Mouse (Mus musculus): ENCODE measurements at regions not wholly inside any gene's neighbourhood (a gene's known extent, or its start where the extent isn't known, plus 50 kb on each side); places are given as distances from the start of the nearest gene placed in this dataset.
"Not testable (repeated sequence)": the region's sequence is repeated elsewhere in the genome, so short reads cannot be mapped to it uniquely, and the experiment has no call there.

DNA sequence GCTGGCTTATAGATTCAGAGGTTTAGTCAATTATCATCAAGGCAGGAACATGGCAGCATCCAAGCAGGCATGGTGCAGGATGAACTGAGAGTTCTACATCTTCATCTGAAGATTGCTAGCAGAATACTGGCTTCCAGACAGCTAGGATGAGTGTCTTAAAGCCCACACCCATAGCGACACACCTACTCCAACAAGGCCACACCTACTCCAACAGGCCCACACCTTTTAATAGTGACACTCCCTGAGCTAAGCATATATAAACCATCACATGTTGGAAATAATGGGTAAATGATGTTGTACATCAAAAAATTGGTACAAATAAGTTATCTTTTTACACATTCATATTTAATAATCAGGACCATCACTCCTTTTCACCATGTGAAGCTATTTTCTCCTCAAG is 299.6 kb downstream of the Pcsk1 start:
- Histone ChIP-seq H3K4me2 (ENCODE audit: low read depth) (no peak overlapping the region), H3K4me3 (ENCODE audit: insufficient read depth in 1 of 2, low read depth in 2 of 2, low read length in 2 of 2) (no peak overlapping the region), H3K27ac (no peak overlapping the region), H3K4me1 (replicated peaks; ENCODE audit: control insufficient read depth in 2 of 2, insufficient read depth in 2 of 2, low read length in 1 of 2) (peaks cover 0 to 3% of the 10 kb centered on the region in 2 experiments; a peak in 1 of 4 replicates), H3K9ac (replicated peaks) (no peak overlapping the region), H3K27me3 (ENCODE audit: control insufficient read depth, insufficient read depth, low read length) (no peaks in the 10 kb centered on the region), H3K36me3 (replicated peaks; ENCODE audit: control insufficient read depth, insufficient read depth, low read depth) (no peaks in the 10 kb centered on the region), H3K9me3 (ENCODE audit: control insufficient read depth, low read length) (no peaks in the 10 kb centered on the region)
- DNase-seq (ENCODE audit: low read depth in 3 of 3, low spot score in 3 of 3): no peak
- no peak for TF ChIP-seq CTCF (IDR thresholded peaks at IDR 0.05; ENCODE audit: low read depth)
- TF ChIP-seq EP300 (IDR thresholded peaks at IDR 0.05; ENCODE audit: low read depth): no peak
- ATAC-seq (ENCODE audit: insufficient read depth): no peak
- WGBS (ENCODE audit: insufficient replicate concordance): 65% methylated on average over 1 of the region's 1 CpGs

DNA sequence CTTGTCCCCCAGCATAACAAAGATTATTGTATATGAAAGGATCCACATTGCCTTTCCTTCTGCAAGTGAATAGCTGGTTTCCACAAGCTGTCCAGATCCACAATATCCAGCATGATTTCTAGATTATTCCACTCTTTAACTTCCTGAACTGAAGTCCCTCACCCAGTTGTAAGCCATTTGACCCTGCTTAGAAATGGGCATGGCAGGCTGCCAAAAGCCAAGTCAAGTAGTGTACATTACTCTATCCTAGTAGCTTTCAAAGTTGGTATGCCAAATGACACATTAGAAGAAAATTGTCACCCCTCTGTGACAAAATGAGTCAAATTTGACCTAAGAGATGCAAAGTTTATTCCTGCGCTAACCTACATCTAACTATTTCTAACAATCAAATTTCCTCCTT is 300.6 kb downstream of the Pcsk1 start:
- DNase-seq (ENCODE audit: low read depth in 3 of 3, low spot score in 3 of 3): no peak
- H3K9me3 ChIP-seq (ENCODE audit: control insufficient read depth, low read length): no peaks in the 10 kb centered on the region
- H3K27ac ChIP-seq: no peak overlapping the region
- ATAC-seq (ENCODE audit: insufficient read depth): no peak
- no peak overlapping the region for H3K4me3 ChIP-seq (ENCODE audit: insufficient read depth in 1 of 2, low read depth in 2 of 2, low read length in 2 of 2)
- H3K9ac ChIP-seq (replicated peaks): no peak overlapping the region
- no peaks in the 10 kb centered on the region for H3K36me3 ChIP-seq (replicated peaks; ENCODE audit: control insufficient read depth, insufficient read depth, low read depth)
- no peaks in the 10 kb centered on the region for H3K27me3 ChIP-seq (ENCODE audit: control insufficient read depth, insufficient read depth, low read length)
- WGBS (ENCODE audit: insufficient replicate concordance): 87% methylated on average over 1 of the region's 1 CpGs
- no peak overlapping the region for H3K4me2 ChIP-seq (ENCODE audit: low read depth)
- peaks cover 0 to 3% of the 10 kb centered on the region in 2 experiments; a peak in 1 of 4 replicates for H3K4me1 ChIP-seq (replicated peaks; ENCODE audit: control insufficient read depth in 2 of 2, insufficient read depth in 2 of 2, low read length in 1 of 2)
- TF ChIP-seq EP300 (IDR thresholded peaks at IDR 0.05; ENCODE audit: low read depth) (no peak), CTCF (IDR thresholded peaks at IDR 0.05; ENCODE audit: low read depth) (no peak)

DNA sequence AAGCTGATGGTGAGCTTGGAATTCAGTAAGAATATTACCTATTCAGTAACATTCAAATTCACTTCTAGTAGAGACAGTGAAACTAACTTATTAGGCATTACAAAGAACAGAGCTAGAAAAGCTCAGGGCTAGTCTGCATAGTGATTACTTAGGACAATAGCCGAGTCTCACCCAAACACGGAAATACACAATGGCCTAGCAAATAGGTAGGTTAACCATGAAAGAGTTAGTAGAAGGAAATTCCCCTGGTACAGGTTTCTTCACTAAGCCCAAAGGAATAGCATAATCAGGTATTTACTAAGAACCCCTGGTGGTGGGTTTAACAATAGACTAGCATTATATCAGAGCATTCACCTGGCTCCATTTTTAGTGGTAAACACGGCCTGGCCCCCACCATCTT is 306.7 kb upstream of the Ell2 start:
- not testable (repeated sequence) for H3K36me3 ChIP-seq (replicated peaks; ENCODE audit: control insufficient read depth, insufficient read depth, low read depth); ATAC-seq (ENCODE audit: insufficient read depth); DNase-seq (ENCODE audit: low read depth in 3 of 3, low spot score in 3 of 3); H3K9ac ChIP-seq (replicated peaks); H3K9me3 ChIP-seq (ENCODE audit: control insufficient read depth, low read length); H3K27me3 ChIP-seq (ENCODE audit: control insufficient read depth, insufficient read depth, low read length); H3K4me3 ChIP-seq (ENCODE audit: insufficient read depth in 1 of 2, low read depth in 2 of 2, low read length in 2 of 2); H3K4me1 ChIP-seq (replicated peaks; ENCODE audit: control insufficient read depth in 2 of 2, insufficient read depth in 2 of 2, low read length in 1 of 2); H3K4me2 ChIP-seq (ENCODE audit: low read depth); H3K27ac ChIP-seq
- 65% methylated on average over 3 of the region's 3 CpGs for WGBS (ENCODE audit: insufficient replicate concordance)

DNA sequence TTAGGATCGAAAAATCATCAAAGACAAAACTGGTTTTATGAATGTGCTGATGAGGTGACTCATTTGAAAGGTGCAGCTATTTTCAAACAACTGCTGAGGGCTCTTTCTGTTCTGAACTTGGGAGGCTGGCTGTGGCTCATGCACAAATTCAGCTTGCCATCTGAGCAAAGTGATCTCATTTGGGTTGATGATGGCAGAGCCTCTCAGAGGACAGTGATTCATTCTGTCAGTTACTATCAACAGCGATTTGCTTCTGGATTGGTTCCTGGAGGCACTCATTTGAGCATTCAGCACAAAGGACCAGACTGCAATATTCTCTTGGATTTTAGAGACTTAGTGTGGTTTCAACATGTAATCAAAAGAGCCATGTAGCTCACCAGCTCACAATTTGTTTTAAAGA is 285.8 kb upstream of the Ell2 start:
- ATAC-seq (ENCODE audit: insufficient read depth) (no peak), DNase-seq (ENCODE audit: low read depth in 3 of 3, low spot score in 3 of 3) (no peak)
- no peak overlapping the region for H3K4me3 ChIP-seq (ENCODE audit: insufficient read depth in 1 of 2, low read depth in 2 of 2, low read length in 2 of 2)
- TF ChIP-seq EP300 (IDR thresholded peaks at IDR 0.05; ENCODE audit: low read depth): no peak
- TF ChIP-seq CTCF (IDR thresholded peaks at IDR 0.05; ENCODE audit: low read depth): no peak
- no peak overlapping the region for H3K4me2 ChIP-seq (ENCODE audit: low read depth)
- H3K9ac ChIP-seq (replicated peaks): no peak overlapping the region
- no peaks in the 10 kb centered on the region for H3K27me3 ChIP-seq (ENCODE audit: control insufficient read depth, insufficient read depth, low read length)
- H3K27ac ChIP-seq: no peak overlapping the region
- 47% methylated on average over 2 of the region's 2 CpGs for whole genome bisulfite sequencing (ENCODE audit: insufficient replicate concordance)
- no peaks in the 10 kb centered on the region for H3K4me1 ChIP-seq (replicated peaks; ENCODE audit: control insufficient read depth in 2 of 2, insufficient read depth in 2 of 2, low read length in 1 of 2)
- H3K36me3 ChIP-seq (replicated peaks; ENCODE audit: control insufficient read depth, insufficient read depth, low read depth): no peaks in the 10 kb centered on the region
- H3K9me3 ChIP-seq (ENCODE audit: control insufficient read depth, low read length): no peaks in the 10 kb centered on the region

- H3K4me1 ChIP-seq (replicated peaks; ENCODE audit: control insufficient read depth in 2 of 2, insufficient read depth in 2 of 2, low read length in 1 of 2): no peaks in the 10 kb centered on the region
- no peaks in the 10 kb centered on the region for H3K27me3 ChIP-seq (ENCODE audit: control insufficient read depth, insufficient read depth, low read length)
- H3K4me3 ChIP-seq (ENCODE audit: insufficient read depth in 1 of 2, low read depth in 2 of 2, low read length in 2 of 2): no peak overlapping the region
- DNase-seq (ENCODE audit: low read depth in 3 of 3, low spot score in 3 of 3): no peak
- no peak overlapping the region for H3K4me2 ChIP-seq (ENCODE audit: low read depth)
- H3K9ac ChIP-seq (replicated peaks): no peak overlapping the region
- H3K9me3 ChIP-seq (ENCODE audit: control insufficient read depth, low read length): no peaks in the 10 kb centered on the region
- TF ChIP-seq EP300 (IDR thresholded peaks at IDR 0.05; ENCODE audit: low read depth): no peak
- no peak for TF ChIP-seq CTCF (IDR thresholded peaks at IDR 0.05; ENCODE audit: low read depth)
- no peaks in the 10 kb centered on the region for H3K36me3 ChIP-seq (replicated peaks; ENCODE audit: control insufficient read depth, insufficient read depth, low read depth)
- WGBS (ENCODE audit: insufficient replicate concordance): 65% methylated on average over 3 of the region's 3 CpGs
- ATAC-seq (ENCODE audit: insufficient read depth): no peak
- H3K27ac ChIP-seq: no peak overlapping the region
Measured at GRCm38 (mm10) chr13:75426971-75427370, 279.6 kb upstream of the Ell2 start.

- no peak overlapping the region for H3K9ac ChIP-seq (replicated peaks)
- H3K4me2 ChIP-seq (ENCODE audit: low read depth): no peak overlapping the region
Measured at GRCm38 (mm10) chr13:75439170-75439569, 267.4 kb upstream of the Ell2 start.

More at GRCm38 (mm10) chr13:75439170-75439569, 267.4 kb upstream of the Ell2 start:
- ATAC-seq (ENCODE audit: insufficient read depth) (no peak), DNase-seq (ENCODE audit: low read depth in 3 of 3, low spot score in 3 of 3) (no peak)
- TF ChIP-seq EP300 (IDR thresholded peaks at IDR 0.05; ENCODE audit: low read depth): no peak
- TF ChIP-seq CTCF (IDR thresholded peaks at IDR 0.05; ENCODE audit: low read depth): no peak
- H3K9me3 ChIP-seq (ENCODE audit: control insufficient read depth, low read length): no peaks in the 10 kb centered on the region
- WGBS (ENCODE audit: insufficient replicate concordance): 39% methylated on average over 2 of the region's 2 CpGs
- no peak overlapping the region for H3K27ac ChIP-seq
- H3K4me1 ChIP-seq (replicated peaks; ENCODE audit: control insufficient read depth in 2 of 2, insufficient read depth in 2 of 2, low read length in 1 of 2): no peaks in the 10 kb centered on the region
- H3K4me3 ChIP-seq (ENCODE audit: insufficient read depth in 1 of 2, low read depth in 2 of 2, low read length in 2 of 2): no peak overlapping the region
- no peaks in the 10 kb centered on the region for H3K36me3 ChIP-seq (replicated peaks; ENCODE audit: control insufficient read depth, insufficient read depth, low read depth)
- H3K27me3 ChIP-seq (ENCODE audit: control insufficient read depth, insufficient read depth, low read length): no peaks in the 10 kb centered on the region

Measured in liver, embryonic 14.5 days (tissue).